Mouse (Mus musculus) large intestine, adult 2 months (tissue): ENCODE data around the gene Hira. TPM values are rescaled to one million over a fixed set of nuclear protein-coding genes. Genes with fewer than 3 reads are reported as not detected.
"Not testable (repeated sequence)": the region's sequence is repeated elsewhere in the genome, so short reads cannot be mapped to it uniquely, and the experiment has no call there.

Experiments
- DNase-seq: peaks from one replicate; pipeline ENCODE4 v3.0.0-alpha.2; 2012; ENCODE audit warnings: low read depth, low spot score
- WGBS: fragments of 180-500 bp; shearing (Covaris S2); methylation state at CpG from one replicate; pipeline ENCODE4 v1.1.7; 2018; 5-methylcytosine and 5-hydroxymethylcytosine counted together
- polyA plus RNA-seq: library from polyadenylated mRNA; depleted of rRNA; stranded (reverse); fragments of >200 nt; gene quantifications from 2 replicates; pipeline ENCODE4 v1.2.3, GENCODE M21; 2012; rRNA removed

Gene Hira
- polyA plus RNA-seq, 1 experiment = 50.9 TPM

GRCm38 (mm10) chr16:19007186-19007591, 130.4 kb downstream of the Hira start:
- not testable (repeated sequence) for DNase-seq
- WGBS = 41% methylated on average over 1 of the region's 1 CpGs

- no peak for DNase-seq
- WGBS = 55% methylated on average over 2 of the region's 2 CpGs
Observed at GRCm38 (mm10) chr16:19010710-19011109, 133.9 kb downstream of the Hira start.

GRCm38 (mm10) chr16:19013550-19013949, 136.7 kb downstream of the Hira start:
- 75% methylated on average over 1 of the region's 1 CpGs for WGBS
- no peak for DNase-seq

GRCm38 (mm10) chr16:19014650-19015049, 137.8 kb downstream of the Hira start:
- DNase-seq = no peak

Other genes starting within 250 kb of the Hira start
- 373 and 445 TPM in 2 replicates for gene Sept5, start 247.1 kb upstream of the Hira start, polyA plus RNA-seq
- gene Cldn5, start 100.2 kb upstream of the Hira start, polyA plus RNA-seq = 9.9 and 10.1 TPM in 2 replicates
- gene Ufd1, start 65.3 kb upstream of the Hira start, polyA plus RNA-seq = 27.2 and 33.5 TPM in 2 replicates
- 19.7 and 21.0 TPM in 2 replicates for gene Cdc45, start 65.0 kb upstream of the Hira start, polyA plus RNA-seq
- 54.3 and 55.2 TPM in 2 replicates for gene 2510002D24Rik, start 40.5 kb upstream of the Hira start, polyA plus RNA-seq
- gene Gm28539, start 40.5 kb upstream of the Hira start, polyA plus RNA-seq = 0.81 TPM in 1 of 2 replicates, not detected in the other
- gene Mrpl40, start 175 bp upstream of the Hira start, polyA plus RNA-seq = 18.7 and 19.5 TPM in 2 replicates